Mouse (Mus musculus): ENCODE measurements around the gene Lars2.
"Not testable (repeated sequence)": the region's sequence is repeated elsewhere in the genome, so short reads cannot be mapped to it uniquely, and the experiment has no call there.

DNA sequence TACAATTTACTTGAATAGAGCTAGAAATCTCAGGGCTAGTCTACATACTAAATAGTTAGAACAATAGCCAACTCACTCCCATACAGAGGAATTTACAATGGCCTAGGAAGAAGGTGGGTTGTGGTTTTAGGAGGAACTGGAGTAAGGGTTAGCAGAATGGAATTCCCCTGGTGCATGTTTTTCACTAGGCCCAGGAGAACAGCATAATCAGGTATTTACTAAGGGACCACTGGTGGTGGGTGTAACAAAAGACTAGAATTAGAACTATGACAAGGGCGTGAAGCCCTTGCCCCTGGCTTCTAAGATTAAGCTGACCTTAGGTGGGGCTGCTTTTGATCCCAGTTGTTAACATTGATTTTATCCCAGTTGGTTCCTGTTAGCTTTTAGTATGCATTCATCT, 36.5 kb upstream of the Lars2 start:
- TF ChIP-seq POLR2A (IDR thresholded peaks at IDR 0.05; ENCODE audit: borderline replicate concordance, extremely low read depth, insufficient read depth, insufficient read length, poor library complexity, severe bottlenecking); CTCF (IDR thresholded peaks at IDR 0.05; ENCODE audit: borderline replicate concordance, extremely low read depth, insufficient read depth, insufficient read length): not testable (repeated sequence)
